Mouse (Mus musculus) hindlimb bud, embryonic 11.5 days (tissue): ENCODE data around the gene Lix1.

Experiments
- DNase-seq: peaks from one replicate; pipeline ENCODE4 v3.0.0-alpha.2; 2012; ENCODE audit warnings: low read depth, low spot score; ENCODE audit errors: extremely low spot score

The Lix1 gene

GRCm38 (mm10) chr17:17402222-17403004 is at the start of gene Lix1:
Lix1 (plus strand) TSS chr17:17402672.
- peak; percentile 85 for DNase-seq

- DNase-seq: no peak
Observed at GRCm38 (mm10) chr17:17373550-17373917, 28.9 kb upstream of the Lix1 start.

GRCm38 (mm10) chr17:17373918-17374910 is 28.3 kb upstream of the Lix1 start, which contains the start of gene Riok2:
Riok2 (plus strand) TSS chr17:17374309.
- peak; percentile 100 for DNase-seq

- no peak for DNase-seq
Observed at GRCm38 (mm10) chr17:17375581-17375980, 26.9 kb upstream of the Lix1 start.

- DNase-seq: no peak
Observed at GRCm38 (mm10) chr17:17383703-17384102, 18.8 kb upstream of the Lix1 start.

- DNase-seq: no peak
Observed at GRCm38 (mm10) chr17:17384502-17384901, 18.0 kb upstream of the Lix1 start.

- DNase-seq: no peak
Observed at GRCm38 (mm10) chr17:17386117-17386516, 16.4 kb upstream of the Lix1 start.

GRCm38 (mm10) chr17:17391823-17392222 is 10.6 kb upstream of the Lix1 start:
- no peak for DNase-seq

- DNase-seq: no peak
Observed at GRCm38 (mm10) chr17:17392863-17393262, 9.6 kb upstream of the Lix1 start.

- no peak for DNase-seq
Observed at GRCm38 (mm10) chr17:17393300-17393699, 9.2 kb upstream of the Lix1 start.

- no peak for DNase-seq
Observed at GRCm38 (mm10) chr17:17394336-17394735, 8.1 kb upstream of the Lix1 start.

- no peak for DNase-seq
Observed at GRCm38 (mm10) chr17:17396869-17397268, 5.6 kb upstream of the Lix1 start.

- DNase-seq: no peak
Observed at GRCm38 (mm10) chr17:17398664-17399063, 3.8 kb upstream of the Lix1 start.

GRCm38 (mm10) chr17:17403038-17403437 is 566 bp downstream of the Lix1 start:
- DNase-seq: no peak

- no peak for DNase-seq
Observed at GRCm38 (mm10) chr17:17403578-17404112, 1.2 kb downstream of the Lix1 start.

GRCm38 (mm10) chr17:17404811-17405544 is 2.5 kb downstream of the Lix1 start:
- no peak for DNase-seq

- no peak for DNase-seq
Observed at GRCm38 (mm10) chr17:17405606-17406005, 3.1 kb downstream of the Lix1 start.

- DNase-seq: no peak
Observed at GRCm38 (mm10) chr17:17408137-17408536, 5.7 kb downstream of the Lix1 start.

- no peak for DNase-seq
Observed at GRCm38 (mm10) chr17:17408720-17409478, 6.4 kb downstream of the Lix1 start.

- DNase-seq: no peak
Observed at GRCm38 (mm10) chr17:17409601-17410000, 7.1 kb downstream of the Lix1 start.
